Mouse (Mus musculus) kidney, postnatal 10 days (tissue): ENCODE measurements around the gene Iqcf3.
"Not testable (repeated sequence)": the region's sequence is repeated elsewhere in the genome, so short reads cannot be mapped to it uniquely, and the experiment has no call there.

Experiments
- DNase-seq: peaks from one replicate; pipeline ENCODE4 v3.0.0; 2021; ENCODE audit warnings: mixed read lengths

Gene Iqcf3

GRCm38 (mm10) chr9:106504246-106504645 lies 57.2 kb downstream of the Iqcf3 start:
- DNase-seq = no peak

- no peak for DNase-seq
Observed at GRCm38 (mm10) chr9:106501846-106502245, 59.6 kb downstream of the Iqcf3 start.

- no peak for DNase-seq
Observed at GRCm38 (mm10) chr9:106499667-106500066, 61.8 kb downstream of the Iqcf3 start, which contains the start of gene Iqcf1. Iqcf1 (plus strand) TSS chr9:106499967.

- not testable (repeated sequence) for DNase-seq
Observed at GRCm38 (mm10) chr9:106487602-106488001, 73.8 kb downstream of the Iqcf3 start.

- DNase-seq = no peak
Observed at GRCm38 (mm10) chr9:106485076-106485475, 76.4 kb downstream of the Iqcf3 start.

GRCm38 (mm10) chr9:106483606-106484005 lies 77.8 kb downstream of the Iqcf3 start:
- peak; percentile 7 for DNase-seq

GRCm38 (mm10) chr9:106483136-106483535 lies 78.3 kb downstream of the Iqcf3 start:
- DNase-seq = no peak

- DNase-seq = no peak
Observed at GRCm38 (mm10) chr9:106482578-106483115, 78.8 kb downstream of the Iqcf3 start.

- peak; percentile 7 for DNase-seq
Observed at GRCm38 (mm10) chr9:106481676-106482075, 79.8 kb downstream of the Iqcf3 start.

GRCm38 (mm10) chr9:106481075-106481474 lies 80.4 kb downstream of the Iqcf3 start:
- no peak for DNase-seq

GRCm38 (mm10) chr9:106480541-106480940 lies 80.9 kb downstream of the Iqcf3 start:
- DNase-seq = peak; percentile 3

- peak; percentile 3 for DNase-seq
Observed at GRCm38 (mm10) chr9:106478101-106478500, 83.3 kb downstream of the Iqcf3 start.

GRCm38 (mm10) chr9:106477649-106478048 lies 83.8 kb downstream of the Iqcf3 start:
- DNase-seq = peak; percentile 7

- peak; percentile 99 for DNase-seq
Observed at GRCm38 (mm10) chr9:106476924-106477484, 84.4 kb downstream of the Iqcf3 start, which contains the start of gene Parp3. Parp3 (minus strand) TSS chr9:106476949.

GRCm38 (mm10) chr9:106476002-106476923 lies 85.2 kb downstream of the Iqcf3 start:
- DNase-seq = peak; percentile 64

GRCm38 (mm10) chr9:106475663-106476001 lies 85.8 kb downstream of the Iqcf3 start, which contains the start of gene Rrp9:
Rrp9 (plus strand) TSS chr9:106475963.
- DNase-seq = peak; percentile 28

GRCm38 (mm10) chr9:106475046-106475445 lies 86.4 kb downstream of the Iqcf3 start:
- DNase-seq = peak; percentile 60

- DNase-seq = peak; percentile 84
Observed at GRCm38 (mm10) chr9:106474456-106474855, 87.0 kb downstream of the Iqcf3 start.

- peak; percentile 24 for DNase-seq
Observed at GRCm38 (mm10) chr9:106473753-106474105, 87.7 kb downstream of the Iqcf3 start.

GRCm38 (mm10) chr9:106473081-106473752 lies 88.2 kb downstream of the Iqcf3 start:
- peak; percentile 26 for DNase-seq

- DNase-seq = peak; percentile 20
Observed at GRCm38 (mm10) chr9:106472321-106472720, 89.1 kb downstream of the Iqcf3 start.

- peak; percentile 84 for DNase-seq
Observed at GRCm38 (mm10) chr9:106471892-106472291, 89.5 kb downstream of the Iqcf3 start.
